Mouse (Mus musculus) lung, postnatal 0 days (tissue): Measurements from ENCODE around the gene Btbd11.

Source experiments
- CTCF ChIP-seq: IDR thresholded peaks from 2 replicates; pipeline ENCODE4 v1.5.1; 2016; ENCODE audit warnings: antibody characterized with exemption, mild to moderate bottlenecking
- EP300 ChIP-seq: IDR thresholded peaks from 2 replicates; pipeline ENCODE4 v1.6.1; 2016; ENCODE audit warnings: antibody characterized with exemption, mild to moderate bottlenecking, control low read depth

DNA sequence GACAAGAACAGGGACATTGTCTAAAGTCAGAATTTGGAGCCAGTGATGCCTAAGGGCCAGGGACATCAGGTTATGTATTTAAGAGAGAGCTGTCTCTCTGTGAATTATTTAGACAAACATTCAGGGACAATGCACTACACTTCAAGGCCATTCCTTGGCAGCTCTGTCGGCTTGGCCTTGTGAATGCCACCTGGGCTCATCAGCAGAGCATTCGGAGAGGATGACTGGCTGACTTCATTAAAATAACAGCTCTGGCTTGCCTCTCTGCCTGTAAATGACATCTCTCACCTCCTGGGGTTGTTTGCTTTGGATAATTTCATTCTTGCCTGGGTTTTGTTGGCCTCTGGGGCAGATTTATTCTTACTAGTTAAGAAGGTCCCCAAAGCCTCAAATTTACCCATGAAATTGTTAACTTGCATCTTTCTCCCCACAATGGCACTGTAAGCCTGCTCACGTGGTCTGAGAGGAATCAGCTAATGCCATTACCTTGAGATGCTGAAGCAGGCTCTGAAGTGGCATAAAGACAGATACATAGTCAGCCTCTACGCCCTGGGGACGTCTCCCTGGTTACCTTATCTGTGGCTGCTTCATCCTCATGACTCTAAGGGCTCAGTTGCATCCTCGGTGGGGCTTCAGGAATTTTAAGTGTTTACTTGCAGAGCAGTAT lies 93.5 kb downstream of the Btbd11 start:
- TF ChIP-seq CTCF (no peak), EP300 (no peak)
